Mouse (Mus musculus) urinary bladder, postnatal 25 days (tissue): Measurements from ENCODE around the gene Mustn1.

Source experiments
- DNase-seq: peaks from one replicate; pipeline ENCODE4 v3.0.0; 2022; ENCODE audit warnings: low spot score

The Mustn1 gene

DNA sequence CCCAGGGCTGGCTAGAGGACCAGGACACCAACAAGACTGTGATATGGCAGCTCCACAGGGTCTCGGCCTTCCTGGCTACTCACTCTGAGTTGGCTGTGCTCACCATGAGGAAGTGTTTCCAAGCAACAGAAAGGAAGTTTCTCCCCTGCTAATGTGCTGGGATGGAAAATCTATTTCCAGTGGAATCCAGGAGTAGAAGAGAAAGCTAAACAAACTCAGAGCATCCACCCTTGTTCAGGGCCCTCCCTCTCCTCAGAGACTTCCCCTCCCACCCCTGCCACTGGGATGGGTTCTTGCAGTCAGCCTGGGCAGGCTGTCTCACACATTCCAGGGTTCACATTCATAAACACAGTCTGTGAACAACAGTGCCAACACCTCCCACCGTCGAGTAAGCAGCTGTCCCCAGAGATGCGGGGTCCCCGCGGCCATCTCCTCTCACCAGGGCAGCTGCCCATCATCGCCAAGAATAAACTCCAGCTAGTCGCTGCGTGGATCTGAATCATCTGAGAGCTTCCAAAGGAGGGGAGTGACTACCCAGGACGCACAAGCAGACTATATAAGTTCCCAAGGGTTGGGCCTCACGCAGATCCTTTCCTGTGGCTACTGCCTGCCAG, at the start of gene Mustn1:
Mustn1 (plus strand) TSS at position 243 of the 614 bp plus-strand sequence.
- DNase-seq = no peak

DNA sequence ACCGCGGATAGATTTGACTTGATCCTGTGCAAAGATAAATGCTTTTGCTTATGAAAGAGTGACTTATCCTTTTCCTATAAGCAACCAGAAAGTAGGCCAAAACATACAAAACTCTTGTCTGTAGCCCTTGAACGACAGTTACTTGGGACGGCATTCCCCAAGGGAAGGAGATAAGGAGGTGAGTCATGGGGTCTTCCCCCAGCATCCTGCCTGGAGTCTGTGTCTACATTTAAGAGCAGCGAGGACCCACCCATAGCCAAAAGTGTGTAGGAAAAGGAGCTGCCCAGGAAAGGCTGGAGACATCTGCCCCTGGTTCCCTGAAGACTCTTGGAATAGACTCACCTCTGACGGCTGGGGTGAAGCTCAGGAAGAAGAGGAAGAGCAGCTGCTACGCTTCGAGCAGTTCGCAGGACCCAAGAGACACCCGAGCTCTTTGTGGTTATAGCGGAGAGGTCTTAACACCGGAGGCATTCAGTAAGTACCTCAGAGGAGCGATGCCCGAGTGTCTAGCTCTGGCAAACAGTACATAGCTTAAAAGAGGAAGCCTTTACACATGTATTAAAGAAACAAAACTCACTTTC, 41.5 kb upstream of the Mustn1 start:
- no peak for DNase-seq

DNA sequence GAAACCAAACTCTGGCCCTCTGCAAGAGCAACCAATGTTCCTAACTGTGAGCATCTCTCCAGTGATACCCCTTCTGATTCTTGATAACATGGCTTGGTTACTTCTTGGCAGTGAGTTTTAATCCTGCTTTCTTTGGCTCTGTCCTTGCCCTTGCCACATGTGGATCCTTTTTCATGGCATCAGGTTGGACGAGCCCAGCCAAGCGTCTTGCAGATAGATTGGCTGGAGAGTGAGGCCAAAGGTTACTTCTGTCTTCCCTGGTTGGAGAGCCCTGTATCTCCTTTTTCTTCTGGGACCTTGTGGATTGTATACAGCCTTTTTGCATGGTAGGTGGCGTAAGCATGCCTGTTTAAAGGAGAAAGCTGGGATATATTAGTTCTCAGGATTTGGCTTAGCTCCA, 35.3 kb upstream of the Mustn1 start:
- DNase-seq = no peak

DNA sequence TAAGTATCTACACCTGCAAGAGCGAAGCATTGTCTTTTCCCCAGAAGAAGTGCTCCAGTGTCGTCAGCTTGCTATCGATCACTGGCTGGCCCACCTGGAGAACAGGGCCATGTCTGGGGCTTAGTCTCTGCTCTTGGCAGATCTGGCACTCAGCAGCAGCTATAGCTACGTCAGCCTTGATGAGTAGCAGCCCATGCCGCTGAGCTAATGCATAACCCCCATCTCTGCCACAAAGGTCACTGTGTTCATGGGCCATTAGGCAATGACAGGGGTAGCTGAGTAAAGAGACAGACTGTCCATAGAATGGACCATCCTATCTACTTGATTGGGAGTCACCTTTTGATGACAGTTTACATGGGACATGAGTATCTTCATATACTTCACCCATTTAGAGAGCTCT, 28.5 kb upstream of the Mustn1 start:
- DNase-seq = no peak

DNA sequence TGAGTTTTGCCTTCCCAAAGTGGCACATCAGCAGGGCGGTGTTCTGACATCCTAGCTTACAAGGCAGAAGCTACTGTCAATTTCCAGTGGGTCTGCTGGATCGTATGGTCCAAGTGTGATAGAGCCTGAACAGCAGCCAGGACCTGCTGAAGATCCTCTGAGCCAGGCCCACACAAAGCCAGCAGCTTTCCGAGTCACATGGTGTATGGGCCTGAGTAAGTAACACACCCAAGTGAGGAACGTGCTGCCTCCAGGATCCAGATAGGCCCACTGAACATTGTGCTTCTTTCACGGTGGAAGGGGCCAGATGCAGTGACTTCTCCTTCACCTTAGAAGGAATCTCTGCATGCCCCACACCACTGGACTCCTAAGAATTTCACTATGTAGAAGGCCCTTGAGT, 26.7 kb upstream of the Mustn1 start:
- no peak for DNase-seq

DNA sequence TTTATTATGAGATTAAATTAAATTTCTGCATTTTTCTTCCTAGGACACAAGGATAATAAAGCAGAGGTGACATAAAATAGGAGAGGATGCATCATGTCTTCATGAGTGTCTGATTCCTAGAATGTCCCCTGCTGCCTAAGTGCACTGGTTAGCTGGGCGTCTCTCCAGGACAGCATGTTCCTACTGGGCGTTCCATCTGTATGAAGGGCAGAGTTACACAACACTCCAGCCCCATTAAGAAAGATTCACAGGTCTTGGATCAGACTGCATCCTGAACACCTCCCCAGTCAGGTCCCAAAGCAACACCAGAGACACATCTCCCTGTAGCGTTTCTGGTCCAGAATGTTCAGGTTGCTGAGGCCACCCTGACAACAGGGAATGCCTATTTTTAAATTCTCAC, 23.7 kb upstream of the Mustn1 start:
- DNase-seq = no peak

DNA sequence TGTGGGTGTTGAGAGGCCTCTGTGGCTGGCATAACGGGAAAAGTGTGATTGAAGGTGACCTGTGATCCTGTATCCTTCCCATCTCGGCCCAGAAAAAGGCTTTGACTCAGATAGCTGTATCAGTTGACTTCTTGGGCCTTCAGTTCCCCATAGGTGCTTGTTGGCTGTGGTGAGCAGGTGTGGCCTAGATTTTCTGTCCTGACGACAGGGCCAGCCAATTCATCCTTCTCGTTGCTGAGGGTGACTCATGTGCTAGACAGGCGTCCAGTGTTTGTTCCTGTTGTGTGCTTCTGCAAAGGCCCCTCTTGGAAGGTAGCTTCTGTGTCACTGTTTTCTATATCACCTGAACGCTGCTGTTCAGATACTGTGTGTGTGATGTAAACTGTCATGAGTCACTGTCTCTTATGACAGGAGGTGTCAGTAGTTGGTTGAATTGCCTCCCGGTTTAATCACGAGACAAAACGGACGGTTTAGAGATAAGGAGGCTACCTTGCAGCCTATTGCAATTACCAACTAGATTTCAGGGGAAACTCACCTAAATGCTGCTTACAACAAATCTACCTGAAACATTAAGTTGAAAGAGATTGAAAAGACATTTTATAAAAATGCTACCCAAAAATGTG, 22.0 kb upstream of the Mustn1 start:
- DNase-seq = no peak

DNA sequence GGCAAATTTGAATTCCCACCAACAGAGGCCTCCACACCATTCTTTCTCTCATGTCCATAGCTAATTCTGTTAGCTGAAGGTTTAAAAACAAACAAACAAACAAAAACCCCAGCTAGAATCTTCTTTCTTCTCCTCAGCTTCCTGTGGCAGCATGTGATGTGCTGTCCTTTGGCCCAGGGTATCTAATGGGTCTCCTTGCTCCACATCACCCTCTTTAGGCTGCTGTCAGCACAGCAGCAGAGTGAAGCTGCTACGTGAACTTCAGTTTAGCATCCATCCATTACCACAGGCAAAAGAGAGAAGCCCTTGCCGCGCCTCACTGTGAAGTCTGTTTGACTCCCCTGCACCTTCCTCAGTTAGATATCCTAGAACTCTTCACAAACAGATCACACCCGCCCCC, 21.0 kb upstream of the Mustn1 start:
- DNase-seq = no peak

DNA sequence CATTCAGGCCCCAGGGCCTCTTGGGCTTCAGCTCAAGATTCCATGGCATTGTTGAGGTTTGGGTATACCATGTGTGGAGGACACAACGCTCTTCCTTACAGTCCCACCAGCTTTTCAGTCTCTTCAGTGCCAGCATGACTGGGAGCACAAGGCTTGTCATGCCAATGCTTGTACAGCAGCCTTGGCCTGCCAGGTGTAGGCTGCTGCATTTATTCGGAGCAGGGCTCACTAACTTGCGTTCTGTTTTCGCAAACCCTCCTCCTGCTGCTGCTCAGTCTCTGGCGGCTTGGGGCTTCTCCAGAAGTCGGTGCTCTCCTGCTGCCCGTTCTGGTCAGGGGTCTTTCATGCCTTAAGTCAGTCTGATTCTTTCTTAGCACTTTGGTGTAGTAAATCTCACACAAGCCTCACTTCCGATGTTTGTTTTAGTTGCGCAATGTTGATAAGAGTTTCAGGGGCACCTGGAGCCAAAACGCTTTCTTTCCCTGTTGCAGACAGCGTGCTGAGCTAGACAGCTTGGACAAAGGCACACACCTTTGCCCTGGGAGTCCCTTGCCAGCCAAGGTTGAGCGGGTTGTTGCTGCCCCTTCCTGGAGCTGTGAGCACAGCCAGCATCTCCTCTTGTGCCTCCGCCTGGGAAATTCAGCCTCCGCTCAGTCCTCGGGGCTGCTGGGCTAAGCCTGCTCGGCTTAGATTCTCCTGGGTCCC, 17.4 kb upstream of the Mustn1 start:
- no peak for DNase-seq

DNA sequence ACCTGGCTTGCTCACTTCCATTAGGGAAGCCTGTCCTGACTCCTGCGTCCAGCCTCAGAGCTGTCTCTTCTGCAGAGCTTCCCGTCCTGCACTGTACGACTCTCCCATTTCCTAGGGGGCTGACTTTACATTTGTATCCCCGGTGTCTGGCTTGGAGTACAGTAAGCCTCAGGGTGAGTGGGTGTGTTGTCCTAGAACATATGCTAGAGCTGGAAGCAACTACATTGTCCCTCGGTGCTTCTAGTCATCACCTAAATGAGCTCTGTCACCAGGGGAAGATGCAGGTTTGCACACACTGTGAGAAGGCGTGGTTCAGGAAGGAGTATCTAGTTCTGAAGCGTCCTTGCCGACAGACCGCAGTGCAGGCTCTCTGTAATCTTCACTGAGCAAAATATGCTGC, 16.6 kb upstream of the Mustn1 start:
- no peak for DNase-seq

DNA sequence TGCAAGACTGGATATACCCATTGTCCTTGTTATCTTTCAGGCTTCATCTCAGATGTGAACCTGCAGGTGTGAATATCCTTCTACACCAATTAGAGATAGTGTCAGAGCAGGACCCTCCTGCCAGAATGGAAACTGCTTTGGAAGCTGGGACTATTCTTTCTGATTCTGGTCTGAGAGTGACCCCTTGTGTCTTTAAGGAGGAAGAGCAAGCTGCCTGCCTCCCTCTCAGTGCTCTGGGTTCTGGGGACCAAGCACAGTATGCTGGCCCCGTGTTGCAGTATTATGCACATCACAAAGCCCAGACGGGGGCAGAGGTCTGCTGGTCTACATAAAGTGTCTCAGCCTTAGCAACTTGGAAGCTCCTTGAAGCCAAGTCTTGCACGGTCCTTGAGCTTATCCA, 13.7 kb upstream of the Mustn1 start:
- no peak for DNase-seq

DNA sequence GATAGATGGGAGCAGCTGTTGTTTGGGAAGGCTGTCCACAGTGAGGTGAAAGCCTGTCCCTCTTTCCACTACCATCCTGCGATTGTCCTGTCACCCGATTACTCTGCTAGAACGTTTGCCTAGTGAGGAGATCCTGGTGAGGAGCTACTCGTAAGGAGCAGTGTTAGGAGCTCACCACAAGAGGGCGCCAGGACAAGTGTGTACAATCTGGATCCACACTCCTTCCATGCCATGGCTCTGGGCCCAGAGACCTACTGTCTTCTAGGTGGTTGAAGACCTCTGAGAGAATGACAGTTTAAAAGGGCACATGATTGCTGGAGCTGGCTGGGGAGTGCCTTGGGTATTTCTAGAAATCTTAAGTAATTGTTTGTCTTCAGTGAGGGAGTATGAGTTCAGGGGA, 12.0 kb upstream of the Mustn1 start:
- DNase-seq = peak; percentile 78

DNA sequence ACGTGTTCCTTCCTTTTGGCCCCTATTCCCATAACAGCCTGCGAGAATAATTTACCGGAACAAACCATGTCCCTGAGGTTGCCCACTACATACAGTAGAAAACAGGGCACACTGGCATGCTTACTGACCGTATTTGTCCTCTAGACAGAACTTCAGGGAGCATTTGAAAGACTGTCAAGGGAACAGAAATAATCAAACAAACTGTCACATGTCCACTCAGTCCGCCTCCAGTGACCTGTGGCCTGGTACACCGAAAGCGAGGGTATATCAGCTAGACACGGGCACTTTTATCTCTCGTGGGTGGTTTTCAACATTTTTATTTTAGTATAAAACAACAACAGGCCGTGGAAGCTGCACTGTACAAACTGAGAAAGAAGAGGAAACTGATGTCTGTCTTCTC, 10.2 kb upstream of the Mustn1 start:
- DNase-seq = no peak

DNA sequence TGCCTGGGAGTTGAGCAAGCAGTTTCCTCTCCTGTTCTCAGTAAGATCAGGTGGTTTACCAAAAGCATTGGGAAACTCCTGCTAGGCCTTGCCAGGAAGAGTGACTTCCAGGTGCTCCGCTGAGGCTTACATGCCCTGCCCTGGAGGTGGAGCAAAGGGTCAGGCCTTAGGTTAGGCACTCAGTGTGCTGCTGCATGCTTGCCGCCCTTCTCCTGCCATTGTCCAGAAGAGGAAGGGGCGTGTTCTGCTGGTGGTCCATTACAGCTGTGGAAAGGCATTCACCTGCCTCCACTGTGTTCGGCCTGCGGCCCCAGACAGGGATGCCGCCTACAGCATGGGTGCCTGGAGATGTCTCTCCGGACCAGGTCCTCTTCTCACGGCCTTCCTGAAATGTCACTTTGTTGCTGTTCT, 9.6 kb upstream of the Mustn1 start:
- DNase-seq = no peak

DNA sequence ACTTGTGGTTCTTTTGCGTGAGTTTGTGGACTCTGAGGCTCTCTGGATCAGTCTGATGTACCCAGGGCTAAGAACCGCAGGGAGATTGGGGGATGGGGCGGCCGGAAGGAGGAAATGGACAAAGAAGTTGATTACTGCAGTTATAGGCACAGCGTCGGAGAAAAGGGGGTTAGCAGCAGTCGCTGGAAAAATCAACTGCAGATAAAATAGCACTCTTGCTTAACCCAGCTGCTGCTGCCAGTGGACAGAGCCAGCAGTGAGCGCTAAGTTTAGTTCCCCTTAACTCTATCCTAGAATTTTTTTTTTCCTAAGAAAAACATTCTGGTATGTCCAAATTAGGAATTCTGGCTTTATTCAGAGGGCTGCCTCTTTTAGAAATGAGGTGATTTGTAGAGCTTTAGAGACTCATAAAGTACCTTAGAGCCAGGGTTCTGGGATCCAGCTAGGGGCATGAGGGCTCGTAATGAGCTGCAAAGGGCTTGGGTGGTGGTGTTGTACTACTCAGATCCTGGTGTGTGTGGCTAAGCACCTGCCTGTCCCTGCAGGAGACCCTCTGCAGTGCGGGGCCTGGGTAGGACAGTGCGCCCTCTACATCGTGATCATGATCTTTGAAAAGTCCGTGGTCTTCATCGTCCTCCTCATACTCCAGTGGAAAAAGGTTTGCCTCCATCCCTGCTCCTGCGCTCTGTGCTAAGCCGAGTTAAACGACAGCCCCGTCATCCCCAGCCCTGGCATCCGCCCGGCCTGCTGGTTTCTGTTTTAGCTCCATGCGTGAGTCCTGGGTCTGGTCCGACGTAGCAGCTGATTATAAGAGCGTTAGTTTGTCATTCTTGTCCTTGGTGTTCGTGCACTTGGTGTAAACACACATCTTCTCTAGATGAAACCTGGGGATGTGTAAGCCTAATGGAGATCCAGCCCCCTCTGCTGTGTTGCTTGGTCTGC, 8.5 kb upstream of the Mustn1 start:
- no peak for DNase-seq

DNA sequence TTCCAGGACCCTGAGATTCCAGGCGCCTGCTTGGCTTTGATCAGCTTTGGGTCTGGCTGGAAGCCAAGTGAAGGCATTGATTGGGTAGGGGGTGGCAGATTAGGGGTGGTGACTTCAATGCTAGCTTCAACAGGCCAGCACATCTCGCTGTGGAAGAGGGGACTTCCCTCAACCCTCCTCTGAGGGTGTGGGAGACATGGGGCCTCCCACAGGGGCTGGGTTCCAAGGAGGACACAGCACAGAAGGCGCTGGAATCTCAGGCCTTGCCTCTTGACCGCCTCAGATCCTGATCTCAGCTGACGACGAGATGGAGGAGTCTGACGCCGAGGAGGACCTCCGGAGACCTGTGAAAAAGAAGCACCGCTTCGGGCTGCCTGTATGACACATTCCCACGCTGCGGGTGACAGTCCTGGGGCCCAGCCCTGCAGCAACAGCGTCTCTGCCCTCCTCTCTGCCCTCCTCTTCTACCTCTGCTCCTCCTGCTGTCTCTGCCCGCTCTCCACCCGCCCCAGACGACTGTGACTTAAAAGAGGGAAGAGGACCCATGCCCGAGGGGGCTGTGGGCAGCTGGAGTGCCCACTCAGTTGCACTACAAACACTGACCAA, 4.8 kb upstream of the Mustn1 start:
- no peak for DNase-seq

DNA sequence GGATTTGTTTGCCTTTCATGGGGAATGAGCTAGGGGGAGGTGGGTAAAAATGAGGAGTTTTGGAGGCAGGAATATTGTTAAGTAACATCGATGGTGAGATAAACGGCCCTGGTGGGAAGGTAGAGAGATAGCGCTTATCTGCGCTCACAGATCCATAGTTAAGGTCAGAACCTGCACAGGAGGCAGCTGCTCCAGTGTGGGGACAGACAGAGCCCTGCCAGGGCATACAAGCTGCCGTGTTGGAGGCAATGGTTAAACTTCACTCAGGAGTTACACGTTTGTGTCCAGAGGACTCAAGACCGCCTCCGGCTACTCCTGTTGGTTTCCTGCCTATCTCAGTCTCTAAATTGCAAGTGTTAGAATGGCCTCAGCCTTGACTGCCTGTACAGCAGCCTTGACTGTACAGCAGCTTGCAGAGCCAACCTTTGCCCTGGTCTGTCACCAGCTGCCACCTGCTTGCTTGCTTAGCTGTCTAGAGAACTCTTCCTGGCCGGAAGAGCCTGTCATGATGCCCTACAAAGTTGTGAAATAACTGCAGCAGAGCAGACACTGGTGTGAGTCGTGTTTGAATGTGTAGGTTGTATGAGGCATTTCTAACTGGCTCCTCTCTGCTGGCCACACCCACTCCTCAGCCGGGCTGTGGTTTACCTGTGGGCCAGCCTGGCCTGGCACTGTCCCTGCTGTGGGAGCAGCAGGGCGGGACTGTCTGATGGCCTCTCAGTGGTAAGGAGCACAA, 3.7 kb upstream of the Mustn1 start:
- no peak for DNase-seq

DNA sequence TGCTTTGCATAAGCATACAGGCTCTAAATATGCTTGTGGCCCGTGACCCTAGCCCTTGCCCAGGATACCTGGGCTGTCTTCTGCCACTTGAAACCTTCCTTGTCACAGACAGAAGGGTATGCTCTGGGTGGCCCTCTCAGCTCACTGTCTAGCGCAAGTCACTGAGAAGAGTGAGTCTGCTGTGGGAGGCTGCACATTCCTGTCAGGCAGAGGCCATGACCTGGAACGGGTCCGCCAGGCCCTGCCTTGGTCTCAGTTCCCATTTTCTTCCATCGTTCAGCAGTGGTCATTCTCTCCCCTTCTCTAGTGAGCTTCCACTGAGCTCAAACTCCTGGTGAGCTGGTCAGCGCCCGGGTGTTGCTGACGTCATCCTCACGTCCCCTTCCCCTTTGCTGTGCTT, 3.0 kb upstream of the Mustn1 start:
- no peak for DNase-seq

DNA sequence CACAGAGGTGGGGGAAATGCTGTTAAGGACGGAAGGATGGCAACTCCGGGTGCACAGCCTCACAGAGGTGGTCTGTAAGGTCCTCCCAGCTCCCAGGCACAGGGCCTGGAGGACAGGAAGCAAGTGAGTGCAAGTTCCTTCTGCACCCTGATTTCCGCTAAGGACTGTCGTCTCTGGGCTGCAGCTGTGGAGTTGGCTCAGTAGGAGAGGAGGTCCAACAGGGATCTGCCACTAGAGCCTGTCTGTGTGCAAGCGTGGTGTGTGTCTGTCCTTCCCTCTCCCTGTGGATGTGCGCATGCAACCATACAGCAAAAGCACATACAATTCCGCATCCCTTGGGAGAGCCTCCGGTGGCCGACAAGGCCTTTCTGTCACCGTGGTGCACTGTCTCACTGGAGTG, 2.5 kb upstream of the Mustn1 start:
- no peak for DNase-seq

DNA sequence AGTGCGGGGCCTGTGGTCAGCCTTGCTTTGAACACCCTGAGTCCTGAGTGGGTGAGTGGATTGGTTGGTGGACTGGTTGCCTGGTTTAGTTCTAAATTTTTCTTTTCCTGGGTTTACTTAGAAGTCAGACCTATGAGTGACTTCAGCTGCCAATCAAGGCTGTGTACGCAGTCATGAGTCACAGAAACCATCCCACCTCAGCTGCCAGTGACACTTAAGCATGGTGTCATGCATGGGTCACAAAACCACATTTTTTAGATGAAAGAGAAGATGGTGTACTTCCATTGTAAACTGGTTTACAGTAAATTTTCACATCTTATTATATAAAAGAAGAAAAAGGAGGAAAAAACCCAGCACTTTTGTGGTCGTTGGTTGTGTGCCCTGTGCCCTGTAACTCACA, 1.2 kb upstream of the Mustn1 start:
- DNase-seq = no peak

DNA sequence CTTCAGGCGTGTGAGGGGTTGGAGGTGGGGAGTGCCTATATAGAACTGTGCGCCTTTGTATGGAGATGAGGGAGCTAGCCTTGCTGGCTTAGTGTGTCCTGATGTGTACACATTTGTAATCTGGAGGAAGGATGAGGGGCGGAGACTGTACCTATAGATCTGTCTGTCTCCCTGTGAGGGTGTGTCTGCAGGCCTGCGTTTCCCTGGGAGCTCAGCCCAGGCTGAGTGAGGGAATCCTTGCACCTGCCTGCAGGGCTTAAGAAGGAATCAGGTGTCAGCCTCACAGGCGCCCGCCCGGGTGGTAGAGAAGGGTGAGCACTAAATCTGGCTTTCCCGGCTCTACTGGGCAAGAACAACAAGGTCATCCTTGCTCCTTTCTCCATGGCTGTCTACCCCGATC, 794 bp downstream of the Mustn1 start:
- no peak for DNase-seq
